Mouse (Mus musculus): ENCODE measurements around the gene Alyref.
"Not testable (repeated sequence)": the region's sequence is repeated elsewhere in the genome, so short reads cannot be mapped to it uniquely, and the experiment has no call there.

The Alyref gene

DNA sequence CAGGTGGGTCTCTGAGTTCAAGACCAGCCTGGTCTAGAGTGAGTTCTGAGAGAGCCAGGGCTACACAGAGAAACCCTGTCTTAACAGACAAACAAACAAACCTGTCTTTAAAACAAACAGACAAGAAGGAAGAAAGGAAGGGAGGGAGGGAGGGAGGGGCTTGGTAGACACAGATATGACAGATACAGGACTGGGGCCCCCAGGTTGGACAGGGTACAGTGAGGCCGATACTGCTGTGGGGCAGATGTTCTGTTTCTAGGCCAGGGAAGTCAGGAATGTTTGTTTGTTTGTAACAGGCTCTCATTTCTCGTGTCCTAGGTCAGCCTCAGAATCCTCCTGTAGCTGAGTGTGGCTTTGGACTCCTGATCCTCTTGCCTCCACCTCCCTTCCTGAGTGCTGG lies 5.4 kb upstream of the Alyref start:
- no peak for DNase-seq (ENCODE audit: low read depth, low spot score)

DNA sequence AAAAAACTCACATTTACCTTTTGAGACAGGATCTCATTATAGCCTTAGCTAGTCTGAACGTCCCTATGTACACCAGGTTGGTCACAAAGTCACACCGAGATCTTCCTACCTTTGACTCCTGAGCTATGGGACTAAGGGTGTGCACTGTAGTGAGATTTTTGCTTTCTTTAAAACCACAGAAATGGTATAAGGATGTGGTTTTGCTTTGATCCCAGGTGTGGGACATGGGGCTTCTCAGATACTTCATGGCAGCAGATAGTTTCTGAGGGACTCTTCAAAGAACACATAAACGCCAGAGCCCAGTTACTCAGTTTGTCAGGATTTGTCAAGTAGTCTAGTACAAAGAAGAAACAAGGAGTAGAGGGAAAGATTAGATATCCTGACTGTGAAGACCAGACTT lies 2.6 kb upstream of the Alyref start:
- DNase-seq (ENCODE audit: low read depth, low spot score), result no peak

DNA sequence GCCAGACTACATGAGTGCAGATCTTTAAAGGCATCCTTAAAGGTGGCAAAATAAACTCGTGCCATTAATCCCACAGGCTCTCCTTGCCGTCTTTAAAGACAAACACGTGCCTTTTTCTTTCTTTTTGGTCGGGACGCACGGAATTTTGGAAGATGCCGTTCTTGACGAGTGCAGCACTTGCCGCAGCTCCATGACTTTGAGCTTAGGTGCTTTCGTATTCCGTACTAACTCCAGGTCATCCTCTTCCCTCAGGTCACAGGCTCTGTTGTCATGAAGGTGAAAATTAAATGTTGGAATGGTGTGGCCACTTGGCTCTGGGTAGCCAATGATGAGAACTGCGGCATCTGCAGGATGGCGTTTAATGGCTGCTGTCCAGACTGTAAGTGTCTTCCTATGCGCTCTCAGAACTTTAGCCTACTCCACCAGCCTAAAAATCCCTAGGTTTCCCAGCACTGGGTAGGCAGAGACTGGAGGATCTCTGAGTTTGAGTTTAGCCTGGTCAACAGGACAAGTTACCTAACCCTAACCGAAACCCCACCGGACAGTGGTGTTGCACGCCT lies 905 bp upstream of the Alyref start:
- no peak for DNase-seq (ENCODE audit: low read depth, low spot score)

DNA sequence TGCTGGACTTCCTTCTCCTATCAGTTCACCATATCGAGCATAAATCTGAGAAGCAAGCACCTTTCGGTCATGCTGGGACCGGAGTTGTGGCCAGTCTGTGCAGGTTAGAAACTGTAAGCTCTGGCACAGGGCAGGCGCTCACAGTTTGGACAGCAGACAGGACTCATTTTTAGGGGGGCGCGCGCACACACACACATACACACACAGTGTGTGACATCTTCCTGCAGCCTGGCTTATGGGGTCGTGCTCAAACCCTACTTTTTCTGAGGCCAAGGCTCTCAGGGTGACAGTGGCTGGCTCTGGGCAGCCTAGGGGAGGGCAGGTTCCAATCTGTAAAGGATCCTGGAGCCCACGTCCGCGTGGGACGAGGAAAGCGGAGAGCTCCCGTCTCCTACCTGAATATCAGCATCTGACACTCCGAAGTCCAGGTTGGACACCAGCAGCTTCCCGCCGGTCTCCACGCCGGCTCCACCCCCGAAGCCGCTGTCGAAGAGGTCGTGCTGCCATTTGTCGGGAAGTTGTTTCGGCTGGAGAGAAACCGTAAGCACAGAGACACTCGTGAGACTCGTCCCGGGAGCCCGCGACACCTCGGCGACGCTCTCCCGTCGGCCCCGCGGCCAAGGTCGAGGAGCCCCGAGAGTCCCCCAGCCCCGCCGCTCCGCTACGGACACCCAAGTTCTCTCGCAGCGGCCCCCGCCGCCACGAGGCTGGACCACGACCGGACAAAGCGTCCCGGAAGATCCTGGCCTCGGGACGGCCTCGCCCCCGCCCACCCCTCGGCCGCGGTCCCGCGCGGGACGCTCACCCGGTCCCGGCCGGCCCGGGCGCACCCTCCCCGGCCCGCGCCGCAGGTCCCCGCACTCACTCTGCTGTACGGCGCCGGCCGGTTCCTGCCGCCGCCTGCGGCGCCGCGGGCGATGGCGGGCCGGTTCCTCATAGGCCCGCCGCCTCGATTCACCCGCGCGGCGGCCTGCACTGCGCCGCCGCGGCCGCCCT lies 627 bp downstream of the Alyref start:
- DNase-seq (ENCODE audit: low read depth, low spot score), result no peak

DNA sequence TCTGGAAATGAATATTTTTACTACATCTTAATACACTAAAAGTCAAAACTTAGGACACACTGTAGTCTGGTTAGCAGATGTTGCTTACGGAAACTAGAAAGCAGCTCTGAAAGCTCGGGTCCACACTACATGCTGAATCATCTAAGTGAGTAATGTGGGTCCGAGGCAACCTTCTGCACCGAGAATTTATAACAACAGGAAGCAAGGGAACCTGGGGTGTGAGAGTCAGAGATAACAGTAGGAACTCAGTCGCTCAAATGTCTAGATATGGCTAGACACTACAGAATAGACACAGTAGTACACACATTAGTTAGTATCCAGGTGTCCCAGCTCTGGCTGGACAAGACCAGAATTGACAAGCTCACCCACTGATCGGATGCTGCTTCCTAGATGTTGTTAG lies 9.6 kb downstream of the Alyref start:
- DNase-seq (ENCODE audit: low read depth, low spot score), result no peak

DNA sequence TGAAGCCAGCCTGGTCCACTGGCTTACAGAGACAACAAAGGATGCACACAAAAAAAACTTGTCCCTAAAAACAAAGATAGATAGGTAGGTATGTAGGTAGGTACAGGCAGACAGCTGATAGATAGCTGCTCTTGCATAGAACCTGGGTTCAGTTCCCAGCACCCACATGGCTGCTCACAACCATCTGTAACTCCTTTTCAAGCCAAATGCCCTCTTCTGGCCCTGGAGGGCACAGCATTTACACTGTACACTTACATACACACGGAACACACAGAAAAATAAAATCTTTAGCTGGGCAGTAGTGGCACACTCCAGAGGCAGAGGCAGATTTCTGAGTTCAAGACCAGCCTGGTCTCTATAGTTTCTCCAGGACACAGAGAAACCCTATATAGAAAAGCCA lies 14.2 kb downstream of the Alyref start:
- DNase-seq (ENCODE audit: low read depth, low spot score), result no peak

DNA sequence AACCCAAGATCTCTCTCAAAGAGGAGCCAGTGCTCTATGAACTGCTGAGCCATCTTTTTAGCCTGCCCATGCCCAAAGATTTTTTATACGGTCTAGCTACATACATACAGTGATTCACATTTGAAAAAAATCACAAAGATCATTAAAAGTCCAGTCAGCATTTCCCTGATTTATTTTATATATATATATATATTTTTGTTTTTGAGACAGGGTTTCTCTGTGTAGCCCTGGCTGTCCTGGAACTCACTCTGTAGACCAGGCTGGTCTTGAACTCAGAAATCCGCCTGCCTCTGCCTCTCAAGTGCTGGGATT lies 15.2 kb downstream of the Alyref start:
- DNase-seq (ENCODE audit: low read depth, low spot score), result not testable (repeated sequence)

DNA sequence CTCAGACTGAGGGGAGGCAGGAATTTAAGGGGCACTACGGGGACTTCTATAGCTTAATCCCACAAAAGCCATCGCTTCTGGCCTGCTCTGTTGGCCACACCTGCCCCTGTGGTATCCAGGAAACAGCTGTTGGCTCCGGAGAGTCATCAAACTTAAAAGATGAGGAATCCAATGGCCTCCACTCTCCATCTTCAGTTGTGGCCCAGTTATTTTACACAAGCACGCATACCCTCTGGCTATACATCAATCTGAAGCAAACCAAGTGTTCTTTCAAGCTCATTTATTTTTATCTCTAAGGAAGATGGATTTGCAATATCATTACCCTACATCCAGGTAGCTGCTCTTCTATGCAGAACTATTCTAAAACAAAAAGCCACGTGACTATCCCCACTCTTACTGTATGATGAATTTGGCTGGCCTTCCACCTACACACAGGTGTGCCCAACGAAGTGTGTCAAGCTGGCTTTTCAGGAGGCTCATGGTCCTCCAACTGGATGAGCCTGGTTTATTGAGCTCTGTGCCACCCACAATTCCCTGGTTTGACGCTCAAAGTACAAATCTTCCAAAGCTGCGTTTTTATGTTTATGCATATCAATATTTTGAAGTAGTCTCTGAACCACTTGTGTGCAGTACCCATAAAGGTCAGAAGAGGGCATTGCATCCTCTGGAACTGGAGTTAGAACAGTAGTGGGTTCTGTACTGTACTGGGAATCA lies 15.7 kb downstream of the Alyref start:
- no peak for DNase-seq (ENCODE audit: low read depth, low spot score)

DNA sequence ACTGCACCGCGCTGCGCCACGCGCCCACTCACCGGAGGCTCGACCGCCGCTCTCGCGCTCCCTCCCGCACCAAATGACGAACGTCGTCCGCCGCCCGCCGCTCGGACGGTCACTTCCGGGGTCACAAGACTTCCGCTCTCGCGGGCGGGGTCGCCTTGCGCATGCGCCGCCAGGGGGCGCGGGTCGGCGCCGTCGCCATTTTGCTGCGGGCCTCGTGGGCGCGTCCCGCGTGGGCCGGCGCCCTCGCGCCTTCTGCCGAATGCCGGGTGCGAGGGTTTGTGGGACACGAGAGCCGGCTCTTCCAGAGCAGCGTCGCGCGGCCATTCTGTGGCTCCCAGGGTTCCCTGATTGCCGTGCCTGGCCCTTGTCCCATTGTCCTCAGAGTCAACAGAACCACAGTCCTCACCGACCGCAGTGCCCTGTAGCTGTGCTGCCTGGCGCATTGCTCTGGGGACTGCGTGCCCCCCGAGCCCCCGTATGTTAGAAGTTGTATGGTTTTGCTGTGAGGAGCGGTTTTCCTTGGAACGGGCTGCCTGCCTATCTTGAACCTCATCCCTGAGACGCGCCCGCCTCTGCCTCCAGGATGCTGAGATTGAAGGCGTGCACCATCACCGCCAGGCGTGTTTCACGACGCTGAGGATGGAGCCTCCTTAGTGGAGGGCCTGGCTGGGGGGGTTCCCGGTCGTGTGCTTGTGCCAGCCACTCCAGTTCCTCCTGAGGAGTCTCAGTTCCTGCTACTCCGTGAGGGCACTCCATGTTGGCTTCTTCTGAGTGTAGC lies 16.5 kb downstream of the Alyref start, which contains the start of gene Arhgdia:
TSS of gene Arhgdia (minus strand) at position 135 of the 778 bp plus-strand sequence.
- peak; percentile 85 for DNase-seq (ENCODE audit: low read depth, low spot score)

DNA sequence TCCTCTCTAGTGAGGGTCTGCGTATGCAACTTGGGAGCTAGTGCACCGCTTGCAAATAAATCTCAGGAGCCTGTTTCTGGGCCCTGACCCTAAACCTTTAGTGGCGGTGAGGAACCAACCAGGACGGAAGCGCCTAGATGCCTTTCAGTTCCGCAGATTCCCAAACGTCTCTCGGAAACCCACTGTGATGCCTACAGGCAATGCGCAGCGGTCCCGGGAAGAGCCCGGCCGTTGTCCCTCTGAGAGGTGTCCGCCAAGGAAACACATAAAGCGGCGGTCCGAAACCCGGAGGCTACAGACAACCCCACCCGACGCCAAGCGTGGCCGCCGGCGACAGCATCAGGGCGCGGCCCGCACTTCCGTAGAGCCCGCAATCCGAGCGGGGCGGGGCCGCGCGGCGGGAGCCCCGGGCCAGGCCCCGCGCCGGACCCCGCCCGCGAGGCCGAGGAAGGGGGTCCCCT lies 17.3 kb downstream of the Alyref start:
- no peak for DNase-seq (ENCODE audit: low read depth, low spot score)

DNA sequence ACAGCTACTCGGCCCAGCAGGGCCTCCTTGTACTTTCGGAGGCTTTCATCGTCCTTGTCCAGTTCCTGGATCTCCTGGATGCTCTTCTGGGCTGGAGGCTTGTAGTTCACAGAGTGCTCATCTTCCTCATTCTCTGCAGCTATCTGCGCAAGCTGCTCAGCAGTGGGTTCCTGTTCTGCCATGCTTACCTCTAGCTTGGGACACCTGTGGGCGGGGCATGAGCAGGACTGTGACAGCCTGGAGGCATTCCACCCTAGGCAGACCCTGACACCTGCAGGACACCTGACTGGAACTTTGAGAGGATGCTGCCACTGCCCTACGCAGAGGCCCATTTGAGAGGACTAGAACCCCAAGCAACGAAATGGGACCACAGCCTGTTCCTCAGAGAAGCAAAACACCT lies 18.0 kb downstream of the Alyref start:
- no peak for DNase-seq (ENCODE audit: low read depth, low spot score)

DNA sequence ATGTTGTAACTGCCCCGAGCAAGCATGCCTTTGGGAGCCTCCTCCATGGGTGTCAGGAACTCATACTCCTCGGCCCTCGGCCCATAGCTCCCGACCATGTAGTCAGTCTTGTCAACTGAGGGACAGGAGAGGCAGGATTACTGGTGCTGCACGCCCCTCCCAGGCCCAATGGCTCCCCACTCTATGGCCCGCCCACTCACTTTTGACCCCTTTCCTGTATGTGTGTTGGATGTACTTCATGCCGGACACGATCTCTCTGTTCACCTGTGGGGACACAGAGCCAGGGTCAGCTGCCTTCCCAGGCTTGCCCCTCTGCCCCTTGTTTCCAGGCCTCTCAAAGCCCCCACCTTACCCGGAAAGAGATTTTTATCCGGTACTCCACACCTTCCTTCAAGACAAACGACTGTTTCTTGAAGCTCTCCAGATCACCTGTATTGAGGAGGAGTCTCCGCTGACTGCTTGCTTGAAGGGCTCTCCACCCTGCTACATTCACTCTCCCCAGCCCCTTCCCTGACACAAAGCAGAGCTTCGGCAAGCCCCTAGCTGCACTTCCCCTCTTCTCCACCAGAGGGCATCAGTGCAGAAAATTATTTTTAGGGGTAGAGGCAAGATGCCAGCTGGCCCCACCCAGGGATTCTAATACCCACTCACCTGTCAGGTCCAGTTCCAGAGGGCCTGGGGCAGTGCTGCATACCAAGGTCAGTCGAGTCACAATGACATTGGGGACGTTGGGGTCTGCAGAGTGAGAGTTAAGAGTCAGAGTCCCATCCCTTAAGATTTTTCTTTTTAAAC lies 18.7 kb downstream of the Alyref start:
- peak; percentile 85 for DNase-seq (ENCODE audit: low read depth, low spot score)

DNA sequence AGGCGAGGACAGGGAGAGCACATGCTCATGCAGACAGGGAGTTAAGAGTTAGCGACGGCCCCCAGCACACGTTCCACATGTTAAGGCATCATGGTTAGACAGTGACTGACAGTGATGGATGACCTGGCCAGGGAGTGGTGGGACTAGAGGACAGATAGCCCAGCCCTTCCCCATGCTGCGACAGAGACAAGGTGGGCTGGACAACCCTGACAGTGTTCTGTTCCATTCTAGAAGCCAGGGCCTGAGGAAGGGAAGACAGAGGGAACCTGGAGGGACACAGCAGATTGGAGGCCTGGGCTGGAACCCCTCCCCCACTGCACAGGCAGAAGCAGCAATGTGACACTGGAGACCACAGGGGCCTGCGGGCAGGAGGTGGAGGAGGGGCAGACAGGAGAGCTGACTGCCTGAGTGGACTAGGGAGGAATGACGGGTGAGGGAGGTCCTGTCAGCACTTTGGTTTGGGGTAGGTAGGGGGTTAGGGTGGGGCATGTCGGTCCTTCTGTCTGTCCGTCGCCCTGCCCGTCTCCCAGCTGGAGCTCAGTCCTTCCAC lies 19.4 kb downstream of the Alyref start:
- no peak for DNase-seq (ENCODE audit: low read depth, low spot score)

DNA sequence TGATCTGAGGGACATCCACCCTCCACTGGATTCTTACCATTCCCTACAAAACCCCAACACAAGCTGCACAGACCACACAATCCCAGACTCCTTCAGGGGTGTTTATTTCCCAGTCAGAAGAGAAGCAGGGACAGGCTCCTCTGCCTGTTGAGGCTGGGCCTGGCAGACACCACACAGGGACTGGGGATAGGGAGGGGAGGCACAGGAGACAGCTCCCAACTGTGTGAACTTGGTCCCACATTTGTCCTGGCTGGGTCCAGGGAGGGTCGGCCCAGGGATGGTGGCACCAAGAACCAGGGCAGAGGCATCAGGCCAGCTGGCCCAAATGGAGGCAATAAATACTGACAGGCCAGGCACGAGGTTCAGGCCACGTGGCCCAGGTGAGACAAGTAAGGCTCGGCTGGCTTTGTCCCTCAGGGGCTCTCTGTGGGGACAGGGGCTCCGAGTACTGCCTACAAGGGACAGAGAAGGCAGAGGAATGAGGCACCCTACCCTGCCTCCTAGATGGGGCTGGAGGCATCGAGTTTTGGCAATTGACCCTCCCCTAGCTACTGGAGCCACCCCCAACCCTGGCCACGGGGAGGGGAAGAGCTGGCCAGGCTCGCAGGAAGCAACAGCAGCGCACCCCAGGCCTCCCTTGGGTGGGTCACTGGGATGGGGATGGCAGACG lies 20.0 kb downstream of the Alyref start:
- DNase-seq (ENCODE audit: low read depth, low spot score), result no peak

DNA sequence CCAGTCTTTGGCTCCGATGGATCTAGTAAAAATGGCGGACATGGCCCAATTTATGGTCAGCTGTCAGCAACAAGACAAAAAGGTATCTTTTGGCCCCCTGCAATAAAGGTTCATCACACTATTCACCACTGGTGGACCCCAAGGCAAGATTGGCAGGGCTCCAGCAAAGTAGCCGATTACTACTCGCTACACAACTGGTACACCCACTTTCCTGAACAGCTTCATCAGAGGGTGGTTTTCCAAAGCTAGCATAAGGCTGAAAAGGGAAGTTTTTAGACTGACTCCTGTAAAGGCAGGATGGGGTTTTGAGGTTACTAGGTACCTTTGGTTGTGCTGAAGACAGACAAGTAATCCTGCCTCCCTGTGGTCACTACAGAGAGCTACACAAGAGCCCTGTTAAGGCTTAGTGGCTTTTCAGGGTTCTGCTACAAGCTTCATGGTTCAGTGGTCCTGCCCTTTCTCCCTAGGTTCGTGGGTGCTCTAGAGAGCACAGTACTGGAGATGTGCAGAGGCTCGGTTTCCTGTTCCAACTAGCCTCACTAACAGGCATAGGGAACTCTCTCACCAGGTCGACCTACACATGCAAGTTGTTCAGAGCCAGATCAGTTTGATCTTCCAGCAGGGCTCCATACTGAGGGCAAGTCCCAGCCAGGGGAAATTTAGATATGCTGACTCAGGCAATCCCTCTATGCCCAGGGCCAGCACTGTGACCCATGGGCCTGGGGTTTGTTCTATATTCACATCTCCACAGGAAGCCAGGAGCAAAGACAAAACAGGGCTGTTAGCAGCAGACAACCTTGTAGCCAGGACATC lies 20.7 kb downstream of the Alyref start:
- no peak for DNase-seq (ENCODE audit: low read depth, low spot score)

DNA sequence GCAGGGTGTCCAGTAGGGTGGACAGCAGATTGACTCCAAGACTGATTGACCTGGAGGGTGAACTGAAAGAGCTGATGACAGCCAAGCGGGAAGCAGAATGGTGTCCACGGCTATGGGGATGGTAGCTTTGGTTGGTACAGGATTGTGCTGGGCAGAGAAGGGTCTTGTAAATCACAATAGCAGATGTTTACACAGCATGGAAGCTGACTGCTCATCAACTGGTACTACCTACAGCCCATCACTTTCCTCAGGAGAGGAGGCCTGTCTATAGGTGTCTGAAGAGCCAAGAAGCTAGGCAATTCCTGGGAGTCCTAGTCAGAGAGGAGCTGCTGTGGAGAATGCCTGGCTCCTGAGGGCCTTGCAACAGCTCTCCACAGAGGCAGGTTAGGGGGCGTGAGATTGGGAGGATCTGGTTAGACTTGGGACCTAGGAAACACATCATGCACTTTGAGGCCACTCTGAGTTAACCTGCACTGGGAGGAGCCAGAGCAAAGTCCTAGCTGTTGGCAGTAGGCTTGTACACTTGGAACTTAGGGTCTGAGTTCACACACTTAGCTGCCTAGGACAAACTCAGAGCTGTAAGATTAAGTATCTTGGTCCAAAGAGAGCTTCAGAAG lies 21.7 kb downstream of the Alyref start:
- no peak for DNase-seq (ENCODE audit: low read depth, low spot score)

DNA sequence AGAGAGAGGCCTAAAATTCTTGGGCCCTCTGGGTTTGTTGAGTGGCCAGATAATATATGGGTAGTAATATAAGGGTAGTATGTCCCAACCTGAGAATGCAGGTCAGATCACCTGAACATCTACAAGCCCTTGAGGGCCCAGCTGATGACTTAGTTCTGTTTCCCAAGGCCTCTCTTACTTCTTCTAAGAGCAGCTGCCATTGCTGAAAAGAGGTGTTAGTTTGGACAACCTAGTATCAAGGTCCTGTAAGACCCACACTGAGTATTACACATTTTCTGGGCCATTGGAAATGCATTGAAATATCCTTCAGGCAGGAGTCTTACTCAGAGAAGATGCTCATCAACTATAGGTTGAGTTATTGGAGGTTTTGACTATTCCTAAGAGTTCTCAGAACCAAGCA lies 22.2 kb downstream of the Alyref start:
- no peak for DNase-seq (ENCODE audit: low read depth, low spot score)

DNA sequence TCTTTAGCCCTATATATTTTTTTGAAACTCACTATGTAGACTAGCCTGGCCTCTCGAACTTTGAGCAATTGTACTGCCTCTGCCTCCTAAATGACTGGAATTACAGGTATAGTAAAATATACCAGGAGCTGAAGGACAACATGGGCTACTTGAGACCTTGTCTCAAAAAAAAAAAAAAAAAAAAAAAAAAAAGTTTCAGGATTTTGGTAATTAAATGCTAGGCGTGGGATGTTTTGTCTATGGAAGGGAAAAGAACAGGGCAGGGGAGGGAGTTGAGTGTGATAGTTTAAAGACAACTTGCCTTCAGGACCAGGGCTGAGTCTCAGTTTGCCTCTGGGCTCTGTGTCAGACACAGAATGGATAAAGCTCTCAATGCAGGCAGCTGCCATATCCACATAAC lies 23.1 kb downstream of the Alyref start:
- no peak for DNase-seq (ENCODE audit: low read depth, low spot score)

DNA sequence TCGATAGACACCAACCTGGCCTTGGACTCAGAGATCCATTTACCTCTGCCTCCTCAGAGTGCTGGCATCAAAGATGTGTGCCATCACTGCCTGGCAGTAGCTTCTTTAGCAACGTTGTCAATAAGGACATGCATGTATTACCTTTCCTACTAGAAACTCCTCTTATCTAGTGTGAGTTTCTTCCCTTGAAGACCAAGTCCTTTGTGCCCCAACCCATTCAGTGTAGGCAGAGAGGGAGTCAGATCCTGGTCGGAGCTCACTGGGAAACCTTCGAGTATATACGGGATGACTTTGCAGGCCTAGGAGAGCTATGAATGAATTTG lies 23.9 kb downstream of the Alyref start:
- DNase-seq (ENCODE audit: low read depth, low spot score), result no peak

All from forelimb bud, embryonic 11.5 days (tissue).